Mouse (Mus musculus) G1E (cell line): Measurements from ENCODE around the gene Cdc27. TPM values are rescaled to one million over a fixed set of nuclear protein-coding genes. Genes with fewer than 3 reads are reported as not detected.

Experiments used
- ATAC-seq: 2 replicates; pipeline ENCODE4 v1.8.0; 2016; ENCODE audit warnings: mild to moderate bottlenecking; ENCODE audit not compliant: insufficient number of reproducible peaks, poor library complexity, low FRiP score, severe bottlenecking; ENCODE audit errors: extremely low read depth
- DNase-seq: peaks from one replicate; pipeline ENCODE4 v3.0.0; 2012; ENCODE audit warnings: low spot score
- H3K27me3 ChIP-seq: 2 replicates; pipeline ENCODE4 v1.6.1; 2012; ENCODE audit warnings: mild to moderate bottlenecking, low read length, inconsistent platforms; ENCODE audit not compliant: insufficient read depth
- H3K36me3 ChIP-seq: replicated peaks from 2 replicates; pipeline ENCODE3; 2012; ENCODE audit warnings: mild to moderate bottlenecking, inconsistent platforms
- H3K4me1 ChIP-seq: 2 replicates; pipeline ENCODE4 v1.6.1; 2012; ENCODE audit warnings: low read depth, low read length, inconsistent platforms, mixed read lengths; ENCODE audit not compliant: insufficient read depth
- H3K4me3 ChIP-seq: 2 replicates; pipeline ENCODE4 v1.5.1; 2012; ENCODE audit warnings: low read depth, mild to moderate bottlenecking, inconsistent platforms, low read length, moderate library complexity, mixed read lengths
- H3K9me3 ChIP-seq: replicated peaks from 2 replicates; pipeline ENCODE4 v1.6.1; 2012; ENCODE audit warnings: inconsistent platforms
- CTCF ChIP-seq: IDR thresholded peaks from 2 replicates; pipeline ENCODE4 v1.5.1; 2012; ENCODE audit warnings: low read depth, low read length, inconsistent platforms, mixed read lengths
- GATA1 ChIP-seq: IDR thresholded peaks from 2 replicates; pipeline ENCODE4 v1.6.1; 2012; ENCODE audit warnings: borderline replicate concordance, low read length, inconsistent platforms, mixed read lengths
- GATA2 ChIP-seq: IDR thresholded peaks from 2 replicates; pipeline ENCODE4 v1.6.1; 2012; ENCODE audit warnings: low read depth, low read length, inconsistent platforms, borderline replicate concordance
- POLR2AphosphoS5 ChIP-seq: IDR thresholded peaks from 2 replicates; pipeline ENCODE4 v1.6.1; 2012; ENCODE audit warnings: low read depth, low read length, inconsistent platforms; ENCODE audit not compliant: insufficient replicate concordance
- TAL1 ChIP-seq: conservative IDR thresholded peaks from 2 replicates; pipeline ENCODE4 v1.6.1; 2012; ENCODE audit warnings: low read depth, low read length, inconsistent platforms, mixed read lengths
- polyA plus RNA-seq: library from polyadenylated mRNA; stranded (reverse); fragments of >175 nt; gene quantifications from 2 replicates; pipeline ENCODE4 v1.2.3, GENCODE M21; 2012
- total RNA-seq, 2 experiments: library from RNA; stranded (forward) in 1 of 2; stranded (reverse) in 1 of 2; fragments of 200-1000 nt in 1 of 2; fragments of >200 nt in 1 of 2; fragmentation: Nextera tagmentation in 1 of 2; gene quantifications; 2 replicates each; pipeline ENCODE4 v1.2.3; 2014 to 2017

The Cdc27 gene
- total and polyA plus RNA-seq, 3 experiments: 5.3 to 158 (median 61.8) TPM

GRCm38 (mm10) chr11:104580606-104581005, 30.2 kb upstream of the Cdc27 start:
- no peaks in the 10 kb centered on the region for H3K9me3 ChIP-seq
- H3K4me1 ChIP-seq: no peaks in the 10 kb centered on the region
- DNase-seq (no peak), ATAC-seq (no peak)
- no peaks in the 10 kb centered on the region for H3K36me3 ChIP-seq
- no peak overlapping the region for H3K4me3 ChIP-seq
- H3K27me3 ChIP-seq: peaks cover 38% of the 10 kb centered on the region
- no peak for TF ChIP-seq TAL1
- TF ChIP-seq GATA1: no peak
- TF ChIP-seq POLR2AphosphoS5: no peak
- no peak for TF ChIP-seq GATA2
- no peak for TF ChIP-seq CTCF

DNA sequence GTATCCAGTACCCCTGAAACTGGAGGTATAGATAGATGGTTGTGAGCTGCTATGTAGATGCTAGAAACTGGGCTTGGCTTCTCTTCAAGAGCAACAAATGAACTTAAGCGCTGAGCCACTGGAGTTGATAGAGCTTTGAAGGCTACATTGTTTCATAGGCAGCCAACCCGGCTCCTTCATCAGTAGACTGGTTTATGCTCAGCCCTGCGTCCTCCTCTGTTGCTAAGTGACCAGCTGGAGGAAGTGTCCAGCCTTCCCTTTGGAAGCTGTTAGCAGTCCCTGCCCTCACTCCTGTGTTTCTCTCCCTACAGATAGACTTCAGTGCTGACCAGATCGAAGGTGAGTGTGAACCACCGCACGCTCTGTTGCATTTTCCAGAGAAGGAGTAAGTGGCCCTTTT, 29.7 kb upstream of the Cdc27 start:
- TF ChIP-seq POLR2AphosphoS5 (no peak), GATA2 (no peak), GATA1 (no peak), TAL1 (no peak), CTCF (no peak)
- no peaks in the 10 kb centered on the region for H3K36me3 ChIP-seq
- H3K27me3 ChIP-seq: peaks cover 33% of the 10 kb centered on the region
- no peaks in the 10 kb centered on the region for H3K4me1 ChIP-seq
- DNase-seq (no peak), ATAC-seq (no peak)
- H3K4me3 ChIP-seq: no peak overlapping the region
- no peaks in the 10 kb centered on the region for H3K9me3 ChIP-seq

GRCm38 (mm10) chr11:104579575-104579974, 29.2 kb upstream of the Cdc27 start:
- Histone ChIP-seq H3K9me3 (no peaks in the 10 kb centered on the region), H3K36me3 (no peaks in the 10 kb centered on the region), H3K27me3 (peaks cover 33% of the 10 kb centered on the region), H3K4me3 (no peak overlapping the region), H3K4me1 (no peaks in the 10 kb centered on the region)
- DNase-seq (no peak), ATAC-seq (no peak)
- no peak for TF ChIP-seq TAL1
- no peak for TF ChIP-seq POLR2AphosphoS5
- no peak for TF ChIP-seq GATA2
- TF ChIP-seq CTCF: no peak
- no peak for TF ChIP-seq GATA1

DNA sequence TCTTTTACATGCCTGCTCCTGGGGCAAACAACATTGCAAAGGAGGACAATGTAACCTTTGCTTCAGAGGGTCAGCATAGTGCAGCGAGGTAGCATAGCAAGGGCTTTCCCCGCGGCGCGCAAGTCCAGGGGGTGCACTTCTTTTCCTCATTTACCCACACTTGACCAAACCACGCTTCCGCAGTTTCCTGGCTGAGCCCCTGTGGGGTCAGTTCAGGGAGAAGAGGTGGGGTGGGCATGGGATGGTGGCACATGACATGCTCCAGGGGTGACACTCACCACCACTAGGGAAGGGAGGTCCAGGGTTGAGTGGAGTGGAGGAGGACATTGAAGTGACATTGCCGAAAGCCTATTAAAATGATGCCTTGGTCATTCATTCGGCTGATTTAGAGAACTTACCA, 28.7 kb upstream of the Cdc27 start:
- Histone ChIP-seq H3K9me3 (no peaks in the 10 kb centered on the region), H3K4me1 (no peaks in the 10 kb centered on the region; the same call in 1 of the 2 replicates), H3K4me3 (no peak overlapping the region), H3K36me3 (no peaks in the 10 kb centered on the region), H3K27me3 (peaks cover 31% of the 10 kb centered on the region)
- DNase-seq: no peak
- TF ChIP-seq GATA2: no peak
- TF ChIP-seq CTCF: no peak
- TF ChIP-seq GATA1: no peak
- TF ChIP-seq POLR2AphosphoS5: no peak
- no peak for TF ChIP-seq TAL1
- ATAC-seq: no peak

GRCm38 (mm10) chr11:104578074-104578473, 27.7 kb upstream of the Cdc27 start:
- H3K9me3 ChIP-seq: no peaks in the 10 kb centered on the region
- DNase-seq: no peak
- no peak overlapping the region for H3K4me3 ChIP-seq
- no peaks in the 10 kb centered on the region for H3K36me3 ChIP-seq
- H3K4me1 ChIP-seq: no peaks in the 10 kb centered on the region; the same call in 1 of the 2 replicates
- ATAC-seq: no peak
- no peak for TF ChIP-seq GATA1
- TF ChIP-seq TAL1: no peak
- TF ChIP-seq POLR2AphosphoS5: no peak
- no peak for TF ChIP-seq CTCF
- no peak for TF ChIP-seq GATA2
- H3K27me3 ChIP-seq: peaks cover 30% of the 10 kb centered on the region

DNA sequence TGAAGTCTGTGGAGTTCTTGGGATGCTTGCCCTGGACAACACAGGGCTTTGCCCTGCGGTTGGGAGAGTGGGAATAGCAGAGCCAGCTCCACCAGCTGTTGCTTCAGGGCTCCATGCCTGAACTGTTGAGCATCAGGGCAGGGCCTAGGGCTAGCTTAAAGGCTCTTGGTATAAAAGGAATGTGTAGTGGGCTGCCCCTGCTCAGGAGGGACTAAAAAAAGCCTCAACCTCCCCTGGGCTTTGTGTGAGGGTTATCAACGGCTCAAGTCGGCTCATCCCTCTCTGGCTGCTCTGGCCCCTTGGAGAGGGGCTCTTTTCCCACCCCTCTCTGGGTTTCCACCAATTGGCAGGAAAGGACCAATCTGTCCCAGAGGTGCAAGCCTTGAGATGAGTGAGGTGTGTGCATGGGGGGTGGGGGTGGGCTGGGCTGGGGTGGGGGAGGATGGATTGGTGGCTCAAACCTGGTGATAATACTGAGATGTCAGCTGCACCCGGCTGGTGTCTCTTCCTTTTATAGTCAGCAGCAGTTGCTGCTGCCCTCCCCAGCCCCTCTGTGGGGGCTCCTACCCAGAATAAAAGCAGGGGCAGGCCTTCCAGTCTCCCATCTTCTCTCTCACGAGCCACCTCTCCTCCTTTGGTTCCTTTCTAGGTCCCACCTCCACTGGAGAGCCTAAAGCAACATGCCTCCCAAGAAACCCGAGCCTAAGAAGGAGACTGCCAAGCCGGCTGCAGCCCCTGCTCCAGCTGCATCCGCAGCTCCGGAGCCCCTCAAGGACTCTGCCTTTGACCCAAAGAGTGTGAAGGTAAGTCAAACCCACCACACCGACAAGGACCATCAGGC, 26.6 kb upstream of the Cdc27 start:
- Histone ChIP-seq H3K9me3 (no peaks in the 10 kb centered on the region), H3K27me3 (peaks cover 34% of the 10 kb centered on the region), H3K4me3 (no peak overlapping the region), H3K36me3 (no peaks in the 10 kb centered on the region), H3K4me1 (no peaks in the 10 kb centered on the region; the same call in 1 of the 2 replicates)
- DNase-seq (no peak), ATAC-seq (no peak)
- TF ChIP-seq POLR2AphosphoS5 (no peak), TAL1 (no peak), GATA2 (no peak), GATA1 (no peak), CTCF (no peak)

DNA sequence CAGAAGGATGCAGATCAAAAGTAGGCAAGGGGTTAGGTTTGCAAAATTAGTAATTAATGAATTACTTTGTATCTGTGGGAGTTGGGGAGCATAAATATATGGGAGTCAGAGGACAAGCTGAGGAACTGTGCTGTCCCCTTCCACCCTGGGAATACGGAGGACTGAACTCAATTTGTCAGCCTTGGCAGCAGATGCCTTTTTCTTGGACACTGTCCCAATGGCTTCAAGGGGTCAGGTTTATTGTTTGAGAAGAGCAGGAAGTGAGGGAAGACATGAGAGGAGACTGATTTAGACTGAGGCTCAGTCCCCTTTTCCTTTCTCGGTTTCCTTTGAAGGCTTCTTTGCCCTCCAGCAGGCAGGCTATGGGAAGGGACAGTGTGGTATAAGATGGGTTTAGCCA, 22.1 kb upstream of the Cdc27 start:
- peaks cover 7% of the 10 kb centered on the region for H3K9me3 ChIP-seq
- peaks cover 28% of the 10 kb centered on the region for H3K27me3 ChIP-seq
- no peaks in the 10 kb centered on the region for H3K36me3 ChIP-seq
- ATAC-seq (no peak), DNase-seq (no peak)
- peaks cover 3% of the 10 kb centered on the region for H3K4me1 ChIP-seq
- H3K4me3 ChIP-seq: no peak overlapping the region
- no peak for TF ChIP-seq CTCF
- no peak for TF ChIP-seq POLR2AphosphoS5
- no peak for TF ChIP-seq GATA2
- no peak for TF ChIP-seq GATA1
- no peak for TF ChIP-seq TAL1
